Mouse (Mus musculus): ENCODE data around the gene Gm49369.

DNA sequence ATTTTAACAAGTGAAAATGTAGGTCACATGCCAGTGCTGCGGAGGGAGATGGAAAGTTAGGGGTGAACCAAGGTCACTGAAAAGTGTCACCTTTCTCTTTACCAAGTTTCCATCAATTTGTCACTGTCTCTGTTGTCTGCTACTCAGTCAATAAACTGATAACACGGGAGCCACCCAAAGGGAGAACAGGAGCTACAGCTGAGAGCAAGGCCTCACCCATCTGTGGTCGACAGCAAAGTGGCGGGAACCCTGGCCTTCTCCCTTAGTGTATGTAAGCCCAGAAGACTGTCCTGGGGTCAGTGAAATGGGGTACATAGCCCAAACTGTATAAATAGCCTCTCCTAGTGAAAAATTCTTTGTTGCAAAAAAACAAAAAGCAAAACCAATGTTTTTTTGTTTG lies 34.9 kb downstream of the Gm49369 start:
- TF ChIP-seq CTCF (IDR thresholded peaks at IDR 0.05; ENCODE audit: low read depth, low read length) (no peak), EP300 (IDR thresholded peaks at IDR 0.05; ENCODE audit: insufficient read depth, low read depth, low read length) (no peak), POLR2A (IDR thresholded peaks at IDR 0.05; ENCODE audit: insufficient read depth, low read length) (no peak)
